20 mouse cellular contexts compared by ENCODE assay signal in the genomic region with DNA sequence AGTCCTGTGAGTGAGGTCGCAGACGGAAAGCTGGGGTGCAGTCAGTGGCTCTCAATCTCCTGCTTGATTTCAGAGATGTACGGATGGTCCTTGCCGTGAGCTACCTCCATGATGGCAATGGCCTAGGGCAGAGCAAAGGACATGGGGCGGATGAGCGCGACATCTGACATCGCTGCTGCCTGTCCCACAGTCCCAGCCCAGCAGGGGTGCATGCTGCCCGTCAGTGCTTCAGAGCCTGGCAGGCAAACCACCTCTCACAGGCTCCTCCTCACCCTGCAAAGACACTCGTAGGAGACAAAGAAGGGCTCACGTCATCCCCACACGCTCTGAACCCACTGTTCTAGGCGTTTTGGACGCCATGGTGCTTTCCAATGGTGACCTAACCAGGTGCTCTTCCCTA. TPM values are rescaled to one million over a fixed set of nuclear protein-coding genes. Genes with fewer than 3 reads are reported as not detected.
DNase-seq lines count a peak whose midpoint lies in the region; ATAC-seq and TF ChIP-seq lines count a peak whose summit lies in the region.
"Had no signal": no experiment of that assay in that cellular context is flagged by ENCODE, and none has a peak within 500 bp of the region (broad histone marks: within the 10 kb centered on the region; RNA-seq: fewer than 3 reads in every experiment).

No protein-coding gene starts in this region.

- no peaks in the 10 kb centered on the region for H3K27me3 ChIP-seq in cerebellum, adult 2 months (ENCODE audit: control insufficient read depth, insufficient read depth, low read length)
- H3K27me3 ChIP-seq in heart, embryonic 13.5 days (replicated peaks): no peaks in the 10 kb centered on the region
- no peaks in the 10 kb centered on the region for H3K27me3 ChIP-seq in heart, embryonic 10.5 days (ENCODE audit: insufficient read depth, poor library complexity, severe bottlenecking)
- H3K27me3 ChIP-seq in kidney, embryonic 16.5 days (ENCODE audit: insufficient read depth, low read length): no peaks in the 10 kb centered on the region
- H3K27me3 ChIP-seq: forebrain, embryonic 15.5 days; limb, embryonic 12.5 days; liver, embryonic 12.5 days had no signal

- peaks cover 46% of the 10 kb centered on the region for H3K4me1 ChIP-seq in cerebellum, adult 2 months (ENCODE audit: control insufficient read depth, insufficient read depth, low read length)
- peaks cover 53% of the 10 kb centered on the region for H3K4me1 ChIP-seq in heart, embryonic 13.5 days
- H3K4me1 ChIP-seq in heart, embryonic 10.5 days: peaks cover 54% of the 10 kb centered on the region
- peaks cover 26% of the 10 kb centered on the region for H3K4me1 ChIP-seq in kidney, embryonic 16.5 days (ENCODE audit: insufficient read depth, low read length)
- H3K4me1 ChIP-seq in olfactory bulb, adult 2 months (ENCODE audit: control insufficient read depth, insufficient read depth, low read length): peaks cover 32% of the 10 kb centered on the region
- H3K4me1 ChIP-seq: forebrain, embryonic 15.5 days had no signal

- WGBS in cerebellum, adult 2 months: 77% methylated on average over 14 of the region's 14 CpGs
- 73% methylated on average over 14 of the region's 14 CpGs for WGBS in heart, embryonic 13.5 days
- 83% methylated on average over 14 of the region's 14 CpGs for WGBS in heart, embryonic 10.5 days
- 76% methylated on average over 14 of the region's 14 CpGs for WGBS in kidney, embryonic 16.5 days
- WGBS in olfactory bulb, adult 2 months: 73% methylated on average over 14 of the region's 14 CpGs

- no peak for TF ChIP-seq CTCF in cerebellum, adult 2 months (IDR thresholded peaks at IDR 0.05; ENCODE audit: borderline replicate concordance, insufficient read depth, low read depth, low read length)
- no peak for TF ChIP-seq CTCF in olfactory bulb, adult 2 months (IDR thresholded peaks at IDR 0.05; ENCODE audit: insufficient read depth, low read depth, low read length)

- H3K4me2 ChIP-seq in heart, embryonic 13.5 days: no peak overlapping the region
- no peak overlapping the region for H3K4me2 ChIP-seq in kidney, embryonic 16.5 days (replicated peaks; ENCODE audit: low read depth, low read length)
- H3K4me2 ChIP-seq: forebrain, embryonic 15.5 days; hindbrain, embryonic 14.5 days; limb, embryonic 12.5 days; liver, embryonic 12.5 days had no signal

- peak overlapping the region; percentile 30; the same call in 1 of the 2 replicates for H3K9ac ChIP-seq in heart, embryonic 13.5 days
- no peak overlapping the region; the same call in 1 of the 2 replicates for H3K9ac ChIP-seq in kidney, embryonic 16.5 days (replicated peaks; ENCODE audit: low read length)
- H3K9ac ChIP-seq: forebrain, embryonic 15.5 days; hindbrain, embryonic 14.5 days; limb, embryonic 12.5 days; liver, embryonic 12.5 days had no signal

- TF ChIP-seq POLR2A in cerebellum, adult 2 months (IDR thresholded peaks at IDR 0.05; ENCODE audit: borderline replicate concordance, insufficient read depth, low read length): no peak
- no peak for TF ChIP-seq POLR2A in olfactory bulb, adult 2 months (IDR thresholded peaks at IDR 0.05; ENCODE audit: insufficient read depth, low read depth, low read length)

- H3K4me3 ChIP-seq in cerebellum, adult 2 months (replicated peaks; ENCODE audit: insufficient read depth, low read depth, low read length): no peak overlapping the region
- H3K4me3 ChIP-seq in heart, embryonic 13.5 days: no peak overlapping the region
- no peak overlapping the region for H3K4me3 ChIP-seq in heart, embryonic 10.5 days
- no peak overlapping the region for H3K4me3 ChIP-seq in kidney, embryonic 16.5 days (ENCODE audit: low read length)
- H3K4me3 ChIP-seq in olfactory bulb, adult 2 months (ENCODE audit: insufficient read depth, low read depth, low read length): no peak overlapping the region
- H3K4me3 ChIP-seq: forebrain, embryonic 15.5 days; limb, embryonic 12.5 days; liver, embryonic 12.5 days had no signal

- peaks cover 83% of the 10 kb centered on the region for H3K36me3 ChIP-seq in heart, embryonic 13.5 days
- H3K36me3 ChIP-seq in heart, embryonic 10.5 days: peaks cover 50% of the 10 kb centered on the region
- peaks cover 5% of the 10 kb centered on the region; the same call in 1 of the 2 replicates for H3K36me3 ChIP-seq in kidney, embryonic 16.5 days (ENCODE audit: insufficient read depth, low read length)
- H3K36me3 ChIP-seq: forebrain, embryonic 15.5 days had no signal

- H3K9me3 ChIP-seq in heart, embryonic 13.5 days: no peaks in the 10 kb centered on the region
- H3K9me3 ChIP-seq in heart, embryonic 10.5 days: no peaks in the 10 kb centered on the region
- no peaks in the 10 kb centered on the region for H3K9me3 ChIP-seq in kidney, embryonic 16.5 days (ENCODE audit: low read length)
- H3K9me3 ChIP-seq: forebrain, embryonic 15.5 days; limb, embryonic 12.5 days; liver, embryonic 12.5 days had no signal

- no peak overlapping the region for H3K27ac ChIP-seq in cerebellum, adult 2 months (ENCODE audit: insufficient read depth, low read length)
- H3K27ac ChIP-seq in heart, embryonic 13.5 days (replicated peaks): peak overlapping the region; percentile 79
- H3K27ac ChIP-seq in heart, embryonic 10.5 days: no peak overlapping the region
- peak overlapping the region; percentile 57; the same call in 1 of the 2 replicates for H3K27ac ChIP-seq in kidney, embryonic 16.5 days (ENCODE audit: low read length)
- peak overlapping the region; percentile 20 for H3K27ac ChIP-seq in olfactory bulb, adult 2 months (ENCODE audit: insufficient read depth, low read depth, low read length)
- H3K27ac ChIP-seq: forebrain, embryonic 15.5 days; hindbrain, embryonic 14.5 days; limb, embryonic 12.5 days; liver, embryonic 12.5 days had no signal

- no peak for ATAC-seq in heart, embryonic 13.5 days (ENCODE audit: extremely low read depth, insufficient number of reproducible peaks, low FRiP score, low TSS enrichment)
- ATAC-seq in kidney, embryonic 16.5 days (ENCODE audit: low FRiP score, low TSS enrichment): no peak
- ATAC-seq: forebrain, embryonic 15.5 days; liver, embryonic 12.5 days had no signal

- peak; percentile 27 for DNase-seq in cerebellum, adult 9-11 months
- no peak for DNase-seq in cerebellum, adult 2 months
- DNase-seq in heart, embryonic 10.5 days (ENCODE audit: low spot score): no peak
- no peak for DNase-seq in kidney, adult 11 months
- DNase-seq in right cerebral cortex, postnatal 10 days (ENCODE audit: low spot score in 2 of 2): no peak
- DNase-seq: B cell, adult 2 months; embryo, embryonic 11 days; gastrocnemius, postnatal 36 days; layer of hippocampus, adult 9-11 months; lung, adult 2 months; retina, postnatal 1 day; right cerebral cortex, postnatal 4 days; thymus, postnatal 14 days had no signal

RNA-seq across cellular contexts. Expression of a gene that starts 41.4 kb away (rescaled TPM):
- 115 and 131 TPM in 2 replicates for polyA plus RNA-seq in cerebellum, adult 2 months (2012; rRNA removed)
- 187 and 209 TPM in 2 replicates for polyA plus RNA-seq in heart, embryonic 13.5 days (2015; fragmentation: Nextera tagmentation; extraction: Ambion mirVana)
- polyA plus RNA-seq in heart, embryonic 10.5 days (2016; fragmentation: Nextera tagmentation; extraction: Ambion mirVana): 129 and 183 TPM in 2 replicates
- 87.6 and 89.7 TPM in 2 replicates for polyA plus RNA-seq in kidney, embryonic 16.5 days (2015; fragmentation: Nextera tagmentation; extraction: Ambion mirVana)
- not detected in 2 replicates for polyA plus RNA-seq in olfactory bulb, adult 2 months (2012; ENCODE audit: insufficient read depth, insufficient read length, low replicate concordance, missing spikeins)

Comparison
In these comparisons a context has a peak if more than half of its experiments do, and no peak if none do; other contexts are left out.
1. H3K27ac ChIP-seq: peak in heart, embryonic 13.5 days (single experiment), kidney, embryonic 16.5 days (single experiment) and olfactory bulb, adult 2 months (single experiment); none in cerebellum, adult 2 months (single experiment) and heart, embryonic 10.5 days (single experiment).